Mouse (Mus musculus) urinary bladder, postnatal 36 days (tissue): ENCODE measurements around the gene Traf5.

ENCODE experiments used
- DNase-seq, 2 experiments: peaks; one replicate each; pipeline ENCODE4 v3.0.0; 2022; ENCODE audit warnings: low spot score in 2 of 2, mixed read lengths in 1 of 2

Traf5 gene

DNA sequence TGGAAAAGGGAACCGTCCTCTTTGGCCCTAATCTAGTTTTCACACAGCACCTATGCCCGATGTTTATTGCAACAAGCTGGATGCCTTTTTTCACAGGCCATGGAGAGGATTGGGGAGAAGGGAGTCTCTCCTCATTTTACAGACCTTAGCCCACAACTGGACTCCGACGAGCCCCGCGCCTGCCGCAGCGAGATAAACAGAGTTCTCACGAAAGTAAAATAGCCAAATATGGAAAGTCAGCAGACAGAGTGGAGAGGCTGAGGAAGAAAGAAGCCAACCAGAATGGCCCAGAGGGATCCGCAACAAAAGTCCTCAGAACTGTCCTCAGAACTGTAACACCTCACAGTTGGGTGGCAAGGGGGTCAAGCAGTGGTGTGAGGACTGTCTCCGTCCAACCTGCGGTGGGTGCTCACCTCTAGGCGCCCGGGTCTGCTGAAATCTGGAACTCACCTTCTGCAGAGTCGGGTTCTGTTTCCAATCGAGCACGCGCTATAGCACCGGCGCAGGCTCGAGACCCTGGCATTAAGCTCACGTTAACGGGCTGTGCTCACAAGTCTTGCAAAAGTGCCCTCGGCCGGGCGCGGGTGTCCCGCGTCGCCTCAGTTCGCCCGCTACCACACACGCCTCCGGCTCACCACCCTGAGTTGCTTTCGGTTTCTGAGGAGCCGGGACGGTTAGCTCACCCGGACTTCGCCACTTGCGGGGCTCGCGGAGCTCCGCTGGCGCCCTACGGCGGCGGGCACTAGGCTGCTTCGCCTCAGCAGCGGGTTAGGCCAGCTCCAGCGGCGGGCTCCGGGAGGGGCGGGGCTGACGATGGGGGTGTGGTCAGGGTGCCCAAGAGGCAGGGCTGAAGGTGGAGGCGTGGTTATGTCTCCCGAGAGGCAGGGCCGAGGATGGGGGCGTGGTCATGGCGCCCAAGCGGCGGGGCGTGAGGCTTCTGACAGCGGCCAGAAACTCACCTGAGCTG, at the start of gene Traf5:
Traf5 (minus strand) TSS at position 754 of the 967 bp plus-strand sequence.
- peak; percentile 97 to 98 for DNase-seq

DNA sequence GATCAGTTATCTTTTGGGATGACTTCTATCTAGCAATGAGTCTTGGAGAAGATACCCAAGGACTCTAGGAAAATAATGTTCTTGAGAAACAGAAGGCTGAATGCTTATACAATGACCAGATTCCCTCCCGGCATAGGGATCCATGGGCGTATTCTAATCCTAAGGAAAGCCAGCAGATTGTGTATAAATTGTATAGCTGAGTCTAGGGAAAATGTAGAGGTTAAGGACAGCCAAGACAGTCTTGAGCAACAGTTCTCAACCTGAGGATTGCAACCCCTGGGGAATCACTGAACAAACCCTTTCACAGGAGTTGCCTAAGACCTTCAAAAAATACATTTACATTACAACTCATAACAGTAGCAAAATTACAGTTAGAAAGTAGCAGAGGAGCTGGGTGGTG, 48.0 kb upstream of the Traf5 start:
- DNase-seq, result no peak

DNA sequence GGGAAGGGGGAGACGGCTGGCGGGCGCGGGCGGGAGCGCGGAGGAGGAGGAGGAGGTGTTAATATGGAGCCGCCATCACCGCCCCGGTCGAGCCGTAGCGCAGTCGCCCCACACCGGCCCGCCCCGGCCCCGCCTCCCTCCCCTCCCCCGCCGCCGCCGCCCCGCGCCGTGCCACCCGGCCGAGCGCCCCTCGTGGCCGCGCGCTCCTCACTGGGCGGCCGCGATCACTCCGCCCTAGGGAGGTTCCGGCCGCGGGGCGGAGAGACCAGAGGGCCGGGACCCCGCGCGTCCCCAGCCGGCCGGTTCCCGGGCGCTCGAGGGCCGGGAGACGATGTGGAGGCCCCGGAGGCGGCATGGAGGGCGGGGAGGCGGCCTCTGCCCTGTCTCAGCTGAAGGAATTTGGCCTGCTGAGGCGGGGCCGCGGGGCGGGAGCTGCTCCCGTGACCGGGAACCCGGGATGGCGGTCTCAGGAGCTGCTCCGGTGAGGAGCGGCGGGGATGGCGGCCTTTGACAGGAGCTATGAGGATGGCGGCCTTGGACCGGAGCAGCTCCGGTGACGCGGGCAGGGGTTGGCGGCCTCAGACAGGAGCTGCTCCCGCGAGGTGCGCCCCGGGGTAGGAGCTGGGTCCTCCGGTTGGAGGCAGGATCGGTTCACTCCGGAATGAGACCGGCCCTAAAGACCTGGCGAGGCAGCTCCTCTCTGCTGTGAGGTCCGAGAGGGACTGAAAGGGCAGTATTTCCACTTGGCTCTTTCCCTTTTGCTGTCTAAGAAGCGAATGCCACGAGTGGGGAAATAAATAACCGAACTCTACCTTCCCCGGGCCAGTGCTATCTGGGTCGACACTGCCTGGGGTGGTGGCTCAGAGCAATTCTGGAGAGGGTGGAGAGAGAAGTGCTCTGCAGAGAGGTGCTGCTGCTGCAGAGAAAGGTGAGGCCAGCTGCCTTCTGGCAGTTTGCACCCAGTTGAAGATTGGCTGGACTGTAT, 45.9 kb upstream of the Traf5 start, which contains the start of gene Rcor3:
Rcor3 (minus strand) TSS at position 137 of the 985 bp plus-strand sequence.
- peak; percentile 76 to 78 for DNase-seq

DNA sequence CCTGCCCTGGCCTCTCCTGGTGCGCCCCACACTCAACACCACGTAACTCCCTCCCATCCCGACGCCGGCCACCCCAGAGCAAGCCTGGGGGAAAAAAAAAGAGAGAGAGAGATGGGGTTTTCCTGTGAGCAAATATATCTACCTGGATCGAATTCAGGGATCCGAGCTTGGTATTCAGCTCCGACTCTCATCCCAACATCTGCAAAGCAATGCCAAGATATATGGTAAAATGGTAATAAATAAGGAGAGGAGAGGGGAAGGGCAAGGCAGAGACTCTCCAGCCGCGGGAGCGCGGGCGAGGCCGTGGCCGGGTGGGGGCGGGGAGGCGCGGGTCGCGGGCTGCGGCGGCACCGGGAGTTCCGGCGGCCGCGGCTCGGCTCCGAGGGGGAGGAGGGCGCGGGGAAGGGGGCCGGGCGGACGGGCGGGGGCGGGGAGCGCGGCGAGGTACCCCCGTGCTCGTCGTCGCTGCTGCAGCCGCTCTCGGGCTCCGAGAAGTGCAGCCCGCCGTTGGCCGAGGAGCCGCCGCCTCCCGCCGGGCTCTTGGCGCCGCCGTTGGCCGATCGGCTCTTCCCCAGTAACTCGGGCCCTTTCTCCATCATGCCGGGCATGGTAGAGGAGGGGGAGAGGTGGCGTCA, 45.0 kb upstream of the Traf5 start:
- peak in 1 of 2 experiments; percentile 19 for DNase-seq

DNA sequence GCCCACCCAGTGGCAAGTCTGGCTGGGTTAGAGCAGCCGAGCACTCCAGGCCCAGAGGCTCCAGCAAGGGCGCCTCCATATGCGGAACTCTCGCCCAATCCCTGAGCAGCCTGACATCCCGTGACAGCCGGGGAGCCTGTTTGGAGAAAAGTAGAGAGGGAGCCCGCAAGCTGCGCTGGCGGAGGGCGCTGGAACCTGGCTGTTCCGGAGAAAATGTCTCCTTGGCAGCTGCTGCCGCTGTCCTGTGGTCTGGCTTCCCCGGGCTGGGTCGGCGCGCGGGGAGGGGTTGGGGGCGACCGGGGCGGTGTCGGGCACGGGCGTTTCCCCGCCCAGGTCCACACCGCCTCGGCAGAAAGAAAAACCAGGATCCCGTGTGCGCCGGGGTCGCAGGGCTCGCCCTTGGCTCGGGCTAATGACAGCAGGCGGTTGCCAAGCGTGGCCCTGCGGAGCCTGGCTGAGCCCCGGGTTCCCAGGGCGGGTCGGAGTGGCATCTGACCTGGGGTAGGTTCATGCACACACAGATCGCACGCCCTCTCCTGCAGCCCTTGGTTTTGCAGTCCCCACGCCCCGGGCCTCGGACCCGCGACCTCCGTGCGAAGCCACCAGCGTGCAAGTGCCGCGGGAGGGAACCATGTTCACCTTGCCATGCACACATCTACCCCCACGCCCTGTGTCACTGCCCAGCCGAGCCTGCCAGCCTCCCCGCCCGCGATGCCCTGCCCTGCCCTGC, 44.4 kb upstream of the Traf5 start:
- DNase-seq, result peak; percentile 56 to 79

DNA sequence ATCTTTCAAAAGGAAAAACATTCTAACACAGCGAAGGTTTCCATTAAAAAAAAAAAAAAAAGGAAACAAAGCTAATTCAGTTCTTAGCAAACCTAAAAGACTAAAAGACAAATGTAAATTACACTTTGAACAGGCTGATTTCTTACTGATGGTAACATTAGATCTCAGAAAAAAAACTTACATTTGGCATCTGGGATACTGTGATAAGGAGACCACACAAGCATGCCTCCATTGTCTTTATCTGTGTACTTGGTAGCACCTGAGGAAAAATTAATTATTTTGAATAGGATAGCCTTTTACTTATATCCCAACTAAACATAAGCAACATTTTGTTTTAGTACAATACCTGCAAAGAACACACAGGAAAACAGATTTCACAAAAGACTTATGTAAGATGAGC, 37.8 kb upstream of the Traf5 start:
- DNase-seq, result no peak

DNA sequence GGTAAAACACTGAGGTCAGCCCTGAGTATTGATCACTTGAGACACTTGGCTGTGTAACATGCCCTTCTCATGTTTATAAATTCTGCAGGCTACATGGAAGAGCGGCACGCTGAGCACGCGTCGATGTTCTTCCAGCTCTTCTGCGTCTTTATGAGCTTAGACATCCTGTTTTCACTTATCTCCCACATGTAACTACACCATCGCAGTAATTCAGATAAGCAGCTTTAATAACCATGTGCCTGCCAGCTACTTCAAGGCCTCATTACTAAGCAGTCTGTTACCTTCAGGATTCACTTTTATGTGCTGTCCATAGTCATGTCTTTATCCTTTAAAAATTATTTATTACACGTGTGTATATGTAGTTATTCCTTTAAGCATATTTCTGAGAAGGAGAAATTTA, 36.0 kb upstream of the Traf5 start:
- no peak for DNase-seq

DNA sequence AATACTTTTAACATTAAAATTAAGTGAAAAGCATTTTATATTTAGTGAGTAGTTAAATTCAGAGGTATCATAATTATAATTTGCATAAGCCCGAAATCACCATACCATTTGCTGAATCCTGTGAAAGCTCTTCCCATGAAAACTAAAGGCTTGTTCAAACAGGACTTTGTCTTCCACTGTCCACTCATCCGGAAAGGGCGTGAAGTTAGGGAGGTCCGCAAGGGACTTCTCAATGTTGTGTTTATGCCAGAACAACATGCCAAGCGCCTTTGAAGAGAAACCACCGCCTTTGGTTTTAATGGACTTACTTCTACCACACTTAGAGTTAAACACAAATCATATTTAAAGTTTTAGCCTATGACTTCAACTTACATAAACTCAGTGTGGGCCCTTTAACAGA, 33.4 kb upstream of the Traf5 start:
- no peak for DNase-seq

DNA sequence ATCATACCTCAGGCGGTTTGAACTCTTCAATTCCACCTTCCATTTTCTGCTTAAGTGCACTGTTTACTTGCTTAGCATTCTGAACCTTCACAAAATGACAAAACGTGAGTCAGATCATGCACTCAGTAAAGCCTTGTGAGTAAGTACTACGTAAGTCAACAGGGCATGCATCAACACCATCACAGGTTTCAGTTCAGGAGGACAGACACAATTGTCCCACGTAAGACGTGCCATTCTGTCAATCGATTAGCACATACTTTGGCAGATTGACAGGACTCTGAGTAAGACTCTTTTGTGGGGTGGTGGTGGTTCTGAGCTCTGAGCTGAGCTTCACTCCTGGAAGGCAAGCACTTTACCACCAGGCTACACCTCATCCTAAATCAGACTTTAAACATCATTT, 23.9 kb upstream of the Traf5 start:
- DNase-seq, result no peak

DNA sequence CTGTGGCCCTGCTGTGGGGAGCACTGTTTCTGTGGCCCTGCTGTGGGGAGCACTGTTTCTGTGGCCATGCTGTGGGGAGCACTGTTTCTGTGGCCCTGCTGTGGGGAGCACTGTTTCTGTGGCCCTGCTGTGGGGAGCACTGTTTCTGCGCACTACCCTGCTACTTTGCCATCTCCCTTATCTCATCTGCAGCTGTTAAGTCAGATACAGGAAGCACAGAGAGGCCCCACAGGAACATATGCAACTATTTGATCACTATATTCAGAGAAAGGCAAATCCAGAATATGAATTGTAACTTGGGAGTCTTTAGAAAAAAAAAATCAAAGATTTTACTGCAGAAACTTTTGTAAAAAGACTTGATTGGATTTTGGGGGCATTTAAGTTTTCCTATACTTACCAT, 23.0 kb upstream of the Traf5 start:
- DNase-seq, result no peak

DNA sequence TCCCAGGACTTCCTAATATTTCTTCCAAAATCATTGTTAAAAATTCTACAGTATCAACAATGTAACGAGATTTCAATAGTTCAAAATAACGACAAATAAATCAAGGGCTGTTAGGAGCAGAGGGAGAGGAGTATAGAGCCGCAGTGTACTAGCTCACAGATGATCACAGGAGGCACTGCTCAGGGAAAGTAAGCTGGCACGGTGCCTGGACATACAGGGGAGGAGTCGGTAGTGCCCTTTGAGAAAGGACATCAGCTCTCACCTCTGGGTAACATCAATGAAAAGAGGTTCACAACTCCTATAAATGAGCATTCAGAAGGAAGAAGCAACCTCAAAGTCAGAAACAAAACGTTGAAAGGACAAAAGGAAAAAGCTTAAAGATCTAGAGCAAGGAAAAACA, 16.8 kb upstream of the Traf5 start:
- DNase-seq, result no peak

DNA sequence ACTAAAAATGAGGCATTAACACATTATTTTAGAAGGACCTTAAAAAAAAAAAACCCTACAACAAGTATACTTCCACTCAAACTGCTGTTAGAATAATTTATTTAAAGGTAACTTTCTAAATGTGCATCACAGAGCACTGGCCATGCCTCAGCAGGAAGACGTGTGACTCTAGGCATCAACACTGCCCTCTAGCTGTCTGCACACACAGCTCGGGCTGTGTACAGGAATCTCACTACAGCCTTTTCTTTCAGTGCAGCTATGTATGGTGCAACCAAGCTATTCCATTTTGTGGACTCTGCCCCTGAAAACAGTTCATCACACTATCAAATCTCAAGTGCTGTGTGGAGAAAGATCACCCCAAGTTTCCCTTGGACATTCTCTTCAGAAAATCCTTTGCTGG, 15.0 kb upstream of the Traf5 start:
- DNase-seq, result no peak

DNA sequence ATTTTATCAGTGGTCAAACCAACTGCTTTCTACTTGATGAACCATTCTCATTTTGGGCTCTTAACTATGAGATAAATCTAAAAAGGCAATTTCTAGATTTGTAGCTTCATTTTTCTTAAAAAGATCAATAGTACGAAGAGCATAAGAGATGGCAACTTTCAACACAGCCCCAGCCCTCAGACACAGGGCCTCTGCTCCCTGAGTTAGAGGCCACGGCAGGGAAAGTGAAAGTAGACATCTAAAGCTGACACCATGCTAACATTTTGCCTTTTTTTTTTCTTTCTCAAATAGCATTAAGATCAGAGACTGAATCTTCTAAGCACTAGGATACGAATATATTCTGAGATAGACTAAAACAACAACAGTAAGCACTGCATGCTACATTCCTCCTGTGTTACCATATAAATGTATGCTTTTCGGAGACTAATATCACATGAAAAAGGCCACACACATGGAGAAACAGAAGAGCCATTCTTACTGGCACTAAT, 13.6 kb upstream of the Traf5 start:
- no peak for DNase-seq

DNA sequence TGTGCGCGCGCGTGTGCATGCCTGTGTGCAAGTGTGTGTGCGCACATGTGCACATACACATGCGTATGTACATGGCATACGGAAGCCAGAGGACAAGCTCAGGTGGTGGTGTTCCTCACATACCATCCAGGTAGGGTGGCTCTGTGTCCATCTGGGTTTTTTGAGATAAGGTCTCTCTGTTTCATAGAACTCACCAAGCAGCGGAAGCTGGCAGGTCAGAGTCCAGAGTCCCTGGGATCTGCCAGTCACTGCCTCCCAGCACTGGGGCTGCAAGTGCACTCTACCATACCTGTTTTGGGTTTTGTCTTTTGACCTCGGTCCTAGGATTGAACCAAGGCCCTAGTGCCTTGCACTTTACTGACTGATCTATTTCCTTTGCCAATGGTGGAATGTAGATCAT, 11.7 kb upstream of the Traf5 start:
- DNase-seq, result no peak

DNA sequence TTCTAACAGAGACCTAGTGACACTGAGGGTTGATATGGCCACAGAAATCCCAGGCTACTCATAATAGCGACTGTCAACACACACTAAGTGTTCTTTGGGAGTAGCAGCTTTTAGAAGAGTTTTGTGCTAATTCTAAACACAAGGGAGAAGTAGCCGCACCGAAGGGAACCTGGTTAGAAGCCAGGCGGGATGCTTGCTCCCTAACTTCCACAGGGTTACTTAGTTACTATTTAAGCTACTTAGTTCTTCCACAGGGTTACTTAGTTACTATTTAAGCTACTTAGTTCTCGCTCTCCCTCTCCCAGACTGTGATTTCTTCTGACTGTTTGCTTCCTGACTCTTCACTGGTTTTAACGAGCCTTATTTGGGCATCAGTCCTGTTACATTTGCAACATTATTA, 10.8 kb upstream of the Traf5 start:
- no peak for DNase-seq

DNA sequence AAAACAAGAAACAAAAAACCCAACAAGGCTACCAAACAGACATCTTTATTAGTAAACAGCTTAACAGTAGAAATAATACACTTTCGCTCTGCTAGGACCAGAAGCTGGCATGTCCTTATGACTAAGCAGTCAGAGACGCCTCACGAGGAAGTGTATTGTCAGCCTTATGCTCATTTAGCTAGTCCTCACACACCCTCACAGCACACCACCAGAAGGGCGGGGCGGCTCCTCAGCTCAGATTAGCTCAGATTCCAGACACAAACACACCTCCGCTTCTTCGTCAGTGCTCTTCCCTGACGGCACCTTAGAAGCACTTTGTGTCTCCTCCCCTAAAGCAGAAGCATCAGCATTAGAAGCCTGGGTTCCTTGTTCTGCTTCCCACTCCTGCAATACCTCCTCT, 9.0 kb upstream of the Traf5 start:
- no peak for DNase-seq

DNA sequence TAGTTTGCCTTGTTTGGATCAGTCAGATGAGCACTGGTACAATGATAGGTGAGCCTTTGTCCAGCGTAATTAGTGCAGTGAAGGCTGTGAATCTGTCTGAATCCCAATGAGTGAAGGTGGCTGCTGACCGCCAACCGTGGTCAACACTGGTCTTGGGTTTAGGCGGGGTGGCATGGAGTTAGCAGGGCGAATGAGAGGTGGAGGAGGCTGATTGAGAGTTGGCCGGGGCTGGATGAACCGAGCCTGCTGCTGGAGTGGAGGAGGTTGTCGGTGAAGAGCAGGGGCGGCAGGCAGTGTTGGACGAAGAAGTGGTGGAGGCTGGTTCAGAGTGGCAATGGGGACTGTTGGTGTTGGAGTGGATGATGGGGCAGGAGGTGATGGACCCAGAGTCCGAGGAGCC, 8.4 kb upstream of the Traf5 start:
- DNase-seq, result no peak

DNA sequence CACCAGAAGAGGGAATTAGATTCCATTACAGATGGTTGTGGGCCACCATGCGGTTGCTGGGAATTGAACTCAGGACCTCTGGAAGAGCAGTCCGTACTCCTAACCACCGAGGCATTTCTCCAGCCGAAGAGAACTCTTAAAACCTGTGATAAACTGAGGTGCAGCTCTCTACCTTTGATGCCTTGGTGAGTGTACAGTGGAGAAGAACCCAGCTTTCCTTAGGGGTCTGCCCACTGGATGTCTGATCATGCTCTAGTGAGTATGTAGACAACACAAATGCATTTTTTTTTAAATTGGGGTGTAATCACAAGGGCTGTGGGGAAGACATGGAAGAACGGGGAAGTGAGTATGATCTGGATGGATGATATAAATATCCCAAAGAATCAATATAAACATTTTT, 3.3 kb upstream of the Traf5 start:
- DNase-seq, result no peak

DNA sequence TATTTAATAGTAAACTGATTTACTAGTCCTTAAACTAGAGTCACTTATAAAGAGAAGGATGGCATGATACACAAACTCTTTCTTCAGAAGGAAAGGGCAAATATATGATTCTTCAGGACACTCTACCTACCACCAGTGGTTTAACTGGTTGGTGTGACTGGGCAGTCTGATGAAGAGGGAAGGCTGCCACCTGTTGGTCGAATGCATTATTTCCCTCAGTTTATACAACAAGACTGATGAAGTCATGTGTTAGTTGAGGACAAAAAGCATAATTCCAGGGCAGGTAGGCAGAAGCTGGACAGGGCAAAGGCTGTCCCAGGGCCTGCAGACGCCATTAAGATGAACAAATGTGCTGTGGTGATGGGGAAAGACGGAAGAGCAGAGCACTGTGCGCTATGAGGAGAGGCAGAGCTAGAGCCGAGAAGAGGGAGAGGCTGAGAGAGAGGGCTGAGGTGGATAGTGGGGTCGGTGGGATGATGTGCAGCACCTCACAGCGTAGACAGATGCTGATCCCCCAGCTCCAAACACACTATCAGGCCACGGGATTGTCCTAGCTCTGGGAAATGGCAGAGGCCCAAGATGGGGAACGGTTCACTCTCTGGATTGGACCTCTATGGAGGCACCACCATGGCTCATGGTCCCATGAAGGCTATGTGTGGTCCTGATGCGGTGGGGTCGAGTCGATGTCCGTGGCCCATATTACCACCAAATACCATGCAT, 2.3 kb upstream of the Traf5 start:
- DNase-seq, result peak; percentile 52
